Mouse (Mus musculus): ENCODE measurements around the gene 5730522E02Rik. TPM values are rescaled to one million over a fixed set of nuclear protein-coding genes. Genes with fewer than 3 reads are reported as not detected.

5730522E02Rik gene
- polyA plus RNA-seq, 1 experiment = not detected

- H3K27ac ChIP-seq (ENCODE audit: insufficient read depth, low read depth, low read length) = no peak overlapping the region
Observed at GRCm38 (mm10) chr11:26138013-26138412, 72.5 kb downstream of the 5730522E02Rik start.

GRCm38 (mm10) chr11:26130911-26131310, 79.7 kb downstream of the 5730522E02Rik start:
- TF ChIP-seq CTCF (IDR thresholded peaks at IDR 0.05; ENCODE audit: low read depth, low read length) = no peak
- no peak for TF ChIP-seq POLR2A (IDR thresholded peaks at IDR 0.05; ENCODE audit: borderline replicate concordance, low read depth, low read length)
- peaks cover 14% of the 10 kb centered on the region for H3K4me1 ChIP-seq (ENCODE audit: control insufficient read depth, insufficient read depth, low read length)
- no peak overlapping the region for H3K4me3 ChIP-seq (ENCODE audit: insufficient read depth, low read length)
- H3K27ac ChIP-seq (ENCODE audit: insufficient read depth, low read depth, low read length) = no peak overlapping the region

More at GRCm38 (mm10) chr11:26138013-26138412, 72.5 kb downstream of the 5730522E02Rik start:
- Histone ChIP-seq H3K4me3 (ENCODE audit: insufficient read depth, low read length) (no peak overlapping the region), H3K4me1 (ENCODE audit: control insufficient read depth, insufficient read depth, low read length) (peaks cover 23% of the 10 kb centered on the region)
- TF ChIP-seq CTCF (IDR thresholded peaks at IDR 0.05; ENCODE audit: low read depth, low read length) (no peak), POLR2A (IDR thresholded peaks at IDR 0.05; ENCODE audit: borderline replicate concordance, low read depth, low read length) (no peak)

GRCm38 (mm10) chr11:26129054-26129453, 81.5 kb downstream of the 5730522E02Rik start:
- no peak overlapping the region for H3K27ac ChIP-seq (ENCODE audit: insufficient read depth, low read depth, low read length)
- peaks cover 6% of the 10 kb centered on the region; the same call in 1 of the 2 replicates for H3K4me1 ChIP-seq (ENCODE audit: control insufficient read depth, insufficient read depth, low read length)
- TF ChIP-seq CTCF (IDR thresholded peaks at IDR 0.05; ENCODE audit: low read depth, low read length) (no peak), POLR2A (IDR thresholded peaks at IDR 0.05; ENCODE audit: borderline replicate concordance, low read depth, low read length) (no peak)
- no peak overlapping the region for H3K4me3 ChIP-seq (ENCODE audit: insufficient read depth, low read length)

DNA sequence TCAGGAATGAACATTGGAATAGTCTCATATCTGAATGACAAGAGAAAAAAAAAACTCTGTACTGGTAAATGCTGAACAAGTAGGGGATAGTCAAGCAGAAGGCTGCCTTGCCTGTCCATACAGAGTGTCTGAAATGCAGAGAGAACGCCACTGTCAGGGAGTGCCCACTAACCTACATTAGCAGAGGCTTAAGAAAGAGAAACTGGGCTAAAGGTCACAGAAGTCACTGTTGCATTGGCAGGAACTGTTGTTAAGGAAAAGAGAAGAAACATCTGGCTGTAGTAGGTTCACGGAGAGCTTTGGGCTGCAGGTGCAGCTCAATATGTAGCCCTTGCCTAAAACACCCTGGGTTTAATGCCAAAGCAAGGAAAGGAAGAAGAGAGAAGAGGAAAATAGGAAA, 82.2 kb downstream of the 5730522E02Rik start:
- H3K4me3 ChIP-seq (ENCODE audit: insufficient read depth, low read length) = no peak overlapping the region
- peaks cover 6% of the 10 kb centered on the region; the same call in 1 of the 2 replicates for H3K4me1 ChIP-seq (ENCODE audit: control insufficient read depth, insufficient read depth, low read length)
- no peak for TF ChIP-seq POLR2A (IDR thresholded peaks at IDR 0.05; ENCODE audit: borderline replicate concordance, low read depth, low read length)
- TF ChIP-seq CTCF (IDR thresholded peaks at IDR 0.05; ENCODE audit: low read depth, low read length) = no peak
- H3K27ac ChIP-seq (ENCODE audit: insufficient read depth, low read depth, low read length) = no peak overlapping the region

GRCm38 (mm10) chr11:26125923-26126322, 84.6 kb downstream of the 5730522E02Rik start:
- Histone ChIP-seq H3K4me3 (ENCODE audit: insufficient read depth, low read length) (no peak overlapping the region), H3K27ac (ENCODE audit: insufficient read depth, low read depth, low read length) (no peak overlapping the region), H3K4me1 (ENCODE audit: control insufficient read depth, insufficient read depth, low read length) (peaks cover 6% of the 10 kb centered on the region; the same call in 1 of the 2 replicates)
- no peak for TF ChIP-seq CTCF (IDR thresholded peaks at IDR 0.05; ENCODE audit: low read depth, low read length)
- TF ChIP-seq POLR2A (IDR thresholded peaks at IDR 0.05; ENCODE audit: borderline replicate concordance, low read depth, low read length) = no peak

DNA sequence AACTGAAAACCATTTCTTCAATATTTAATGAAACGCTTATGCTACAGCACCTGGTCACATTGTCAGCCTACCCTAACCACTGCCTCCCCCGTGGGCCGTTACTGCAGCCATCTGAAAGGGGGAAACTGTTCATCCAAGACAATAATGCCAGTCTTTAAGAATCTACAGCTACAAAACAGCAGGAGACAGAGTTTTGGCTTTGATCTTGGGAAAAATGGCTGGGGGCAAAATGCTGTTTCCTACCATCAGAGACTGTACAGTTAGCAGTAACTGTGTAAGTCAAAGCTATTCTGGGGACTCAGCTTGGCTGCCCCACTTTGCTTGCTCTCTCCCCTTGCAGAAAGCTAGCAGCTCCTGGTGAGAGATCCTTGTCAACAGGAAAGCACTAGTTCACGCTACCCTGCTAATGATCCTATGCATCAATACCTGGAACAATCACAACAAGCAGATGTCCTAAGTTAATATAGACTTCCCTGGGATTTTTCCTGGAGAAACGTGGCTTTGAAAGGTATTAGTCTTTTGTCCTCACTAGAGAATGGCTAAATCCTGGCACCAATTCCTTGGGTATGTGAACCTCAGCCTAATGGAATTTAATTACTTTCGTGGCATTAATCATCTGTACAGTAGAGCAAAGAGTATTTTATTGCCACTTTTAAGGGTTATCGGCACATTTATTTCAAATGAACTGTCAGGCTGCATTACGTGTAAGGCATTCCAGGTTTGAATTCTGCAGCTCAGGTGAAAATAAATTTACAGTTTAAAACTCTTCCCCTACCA, 89.6 kb downstream of the 5730522E02Rik start:
- TF ChIP-seq POLR2A (IDR thresholded peaks at IDR 0.05; ENCODE audit: borderline replicate concordance, low read depth, low read length) = no peak
- no peak for TF ChIP-seq CTCF (IDR thresholded peaks at IDR 0.05; ENCODE audit: low read depth, low read length)
- no peak overlapping the region for H3K27ac ChIP-seq (ENCODE audit: insufficient read depth, low read depth, low read length)
- no peak overlapping the region for H3K4me3 ChIP-seq (ENCODE audit: insufficient read depth, low read length)
- no peaks in the 10 kb centered on the region for H3K4me1 ChIP-seq (ENCODE audit: control insufficient read depth, insufficient read depth, low read length)

GRCm38 (mm10) chr11:26117651-26118050, 92.9 kb downstream of the 5730522E02Rik start:
- TF ChIP-seq CTCF (IDR thresholded peaks at IDR 0.05; ENCODE audit: low read depth, low read length) = no peak
- no peak for TF ChIP-seq POLR2A (IDR thresholded peaks at IDR 0.05; ENCODE audit: borderline replicate concordance, low read depth, low read length)
- Histone ChIP-seq H3K27ac (ENCODE audit: insufficient read depth, low read depth, low read length) (no peak overlapping the region), H3K4me3 (ENCODE audit: insufficient read depth, low read length) (no peak overlapping the region), H3K4me1 (ENCODE audit: control insufficient read depth, insufficient read depth, low read length) (no peaks in the 10 kb centered on the region)

DNA sequence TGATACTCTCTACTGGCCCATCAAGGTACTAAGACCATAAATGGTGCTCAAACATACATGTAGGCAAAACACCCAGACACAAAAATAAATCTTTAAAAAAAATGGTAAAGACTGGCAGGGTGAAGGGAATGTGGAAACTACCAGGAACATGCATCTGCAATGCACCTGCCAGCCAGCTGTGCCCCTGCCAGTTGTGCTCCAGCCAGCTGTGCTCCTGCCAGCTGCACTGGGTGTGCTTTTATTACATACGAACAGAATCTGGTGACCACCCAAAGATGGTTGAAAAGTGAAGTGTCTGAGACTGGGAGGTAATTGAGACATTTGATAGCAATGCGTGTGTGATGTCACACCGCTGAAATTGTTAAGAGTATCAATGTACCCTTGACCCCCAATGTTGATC, 98.4 kb downstream of the 5730522E02Rik start:
- Histone ChIP-seq H3K4me3 (ENCODE audit: insufficient read depth, low read length) (no peak overlapping the region), H3K4me1 (ENCODE audit: control insufficient read depth, insufficient read depth, low read length) (no peaks in the 10 kb centered on the region), H3K27ac (ENCODE audit: insufficient read depth, low read depth, low read length) (no peak overlapping the region)
- no peak for TF ChIP-seq POLR2A (IDR thresholded peaks at IDR 0.05; ENCODE audit: borderline replicate concordance, low read depth, low read length)
- TF ChIP-seq CTCF (IDR thresholded peaks at IDR 0.05; ENCODE audit: low read depth, low read length) = no peak

GRCm38 (mm10) chr11:26108647-26109046, 101.9 kb downstream of the 5730522E02Rik start:
- Histone ChIP-seq H3K27ac (ENCODE audit: insufficient read depth, low read depth, low read length) (no peak overlapping the region), H3K4me1 (ENCODE audit: control insufficient read depth, insufficient read depth, low read length) (no peaks in the 10 kb centered on the region), H3K4me3 (ENCODE audit: insufficient read depth, low read length) (no peak overlapping the region)
- TF ChIP-seq POLR2A (IDR thresholded peaks at IDR 0.05; ENCODE audit: borderline replicate concordance, low read depth, low read length) (no peak), CTCF (IDR thresholded peaks at IDR 0.05; ENCODE audit: low read depth, low read length) (no peak)

GRCm38 (mm10) chr11:26104680-26105079, 105.9 kb downstream of the 5730522E02Rik start:
- Histone ChIP-seq H3K4me1 (ENCODE audit: control insufficient read depth, insufficient read depth, low read length) (0 out of 2 replicates have a peak, but pooled peaks cover 2% of the 10 kb centered on the region), H3K27ac (ENCODE audit: insufficient read depth, low read depth, low read length) (no peak overlapping the region), H3K4me3 (ENCODE audit: insufficient read depth, low read length) (no peak overlapping the region)
- no peak for TF ChIP-seq POLR2A (IDR thresholded peaks at IDR 0.05; ENCODE audit: borderline replicate concordance, low read depth, low read length)
- TF ChIP-seq CTCF (IDR thresholded peaks at IDR 0.05; ENCODE audit: low read depth, low read length) = no peak
